Mouse (Mus musculus): Measurements from ENCODE around the gene Csrnp3. TPM values are rescaled to one million over a fixed set of nuclear protein-coding genes. Genes with fewer than 3 reads are reported as not detected.

Gene Csrnp3
- total and polyA plus RNA-seq, 2 experiments = not detected

DNA sequence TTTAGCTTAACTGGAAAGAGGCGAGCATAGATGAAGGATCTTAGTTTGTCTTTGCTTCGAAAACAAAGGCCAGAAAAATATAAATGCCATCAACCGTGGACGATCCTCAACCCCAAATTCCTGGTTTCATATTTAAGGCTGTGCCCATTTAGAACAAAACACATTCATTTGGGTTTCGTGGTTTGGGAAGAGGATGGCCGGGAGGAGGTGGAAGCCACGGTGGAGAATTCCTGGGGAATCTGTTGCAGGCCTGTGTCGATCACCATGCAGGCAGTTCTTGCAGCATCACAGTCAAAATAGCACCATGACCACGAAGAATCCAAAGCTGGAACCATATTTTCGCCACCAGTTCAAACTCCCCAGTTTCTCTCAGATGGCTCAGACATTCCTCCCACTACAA is 217.7 kb downstream of the Csrnp3 start:
- no peak overlapping the region for H3K27ac ChIP-seq (replicated peaks; ENCODE audit: insufficient read depth, low read depth, low read length)
- TF ChIP-seq POLR2A (IDR thresholded peaks at IDR 0.05; ENCODE audit: extremely low read depth, insufficient read depth, low read length) (no peak), CTCF (IDR thresholded peaks at IDR 0.05; ENCODE audit: low read depth, low read length) (no peak)
- H3K9ac ChIP-seq (ENCODE audit: low read depth, low read length) = no peak overlapping the region
- WGBS = 82% methylated on average over 10 of the region's 10 CpGs
- no peaks in the 10 kb centered on the region for H3K4me1 ChIP-seq (ENCODE audit: control insufficient read depth, insufficient read depth, low read length)
- H3K79me2 ChIP-seq (ENCODE audit: control insufficient read depth, insufficient read depth, low read length) = no peaks in the 10 kb centered on the region
- no peak overlapping the region for H3K4me3 ChIP-seq (ENCODE audit: insufficient read depth, low read depth, low read length)
- H3K36me3 ChIP-seq (ENCODE audit: control insufficient read depth, insufficient read depth, low read length) = no peaks in the 10 kb centered on the region
- no peak for DNase-seq (ENCODE audit: extremely low read depth, low read depth, low spot score)
- H3K27me3 ChIP-seq (ENCODE audit: control insufficient read depth, insufficient read depth, low read length) = no peaks in the 10 kb centered on the region

DNA sequence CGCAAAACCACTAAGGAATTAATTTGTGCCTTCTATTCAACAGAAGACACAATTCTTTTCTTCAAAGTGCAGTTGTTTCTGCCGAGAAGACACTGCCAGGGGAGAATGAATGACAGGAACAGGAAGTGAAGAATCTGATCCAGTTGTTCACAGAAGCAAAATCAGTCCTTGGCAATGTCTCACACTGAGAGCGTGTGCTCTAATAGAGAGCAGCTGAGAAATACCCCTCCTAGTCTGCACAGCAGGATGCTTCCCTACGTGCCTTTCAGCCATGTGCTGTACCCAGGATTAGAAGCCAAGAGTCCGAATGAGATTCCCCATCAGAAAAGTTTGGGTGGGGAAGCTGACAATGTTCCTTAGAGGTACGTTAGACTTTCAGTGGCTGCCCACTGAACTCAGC is 223.9 kb downstream of the Csrnp3 start:
- no peak overlapping the region for H3K9ac ChIP-seq (ENCODE audit: low read depth, low read length)
- no peaks in the 10 kb centered on the region for H3K27me3 ChIP-seq (ENCODE audit: control insufficient read depth, insufficient read depth, low read length)
- H3K4me1 ChIP-seq (ENCODE audit: control insufficient read depth, insufficient read depth, low read length) = no peaks in the 10 kb centered on the region
- no peak for TF ChIP-seq CTCF (IDR thresholded peaks at IDR 0.05; ENCODE audit: low read depth, low read length)
- TF ChIP-seq POLR2A (IDR thresholded peaks at IDR 0.05; ENCODE audit: extremely low read depth, insufficient read depth, low read length) = no peak
- DNase-seq (ENCODE audit: extremely low read depth, low read depth, low spot score) = no peak
- H3K4me3 ChIP-seq (ENCODE audit: insufficient read depth, low read depth, low read length) = no peak overlapping the region
- H3K79me2 ChIP-seq (ENCODE audit: control insufficient read depth, insufficient read depth, low read length) = no peaks in the 10 kb centered on the region
- no peaks in the 10 kb centered on the region for H3K36me3 ChIP-seq (ENCODE audit: control insufficient read depth, insufficient read depth, low read length)
- WGBS = 66% methylated on average over 6 of the region's 6 CpGs
- no peak overlapping the region for H3K27ac ChIP-seq (replicated peaks; ENCODE audit: insufficient read depth, low read depth, low read length)

DNA sequence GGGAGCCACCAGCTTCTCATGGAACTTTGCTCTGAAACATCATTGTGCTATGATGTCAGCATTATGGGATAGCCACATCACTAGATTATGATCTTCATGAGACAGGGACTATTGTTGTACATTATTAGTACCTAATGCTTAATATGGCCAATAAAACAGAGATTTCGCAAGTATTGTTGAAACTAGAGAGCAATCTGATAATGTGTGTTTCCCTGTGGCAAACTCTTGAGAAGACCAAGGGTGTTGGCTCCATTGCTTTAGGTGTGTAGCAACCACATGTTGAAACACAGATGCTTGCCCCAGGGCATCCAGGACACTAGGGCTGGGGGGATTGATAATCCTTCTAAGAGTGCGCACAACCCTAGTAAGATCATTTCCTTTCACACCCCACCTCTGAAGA is 235.2 kb downstream of the Csrnp3 start:
- no peak overlapping the region for H3K9ac ChIP-seq (ENCODE audit: low read depth, low read length)
- no peak for TF ChIP-seq POLR2A (IDR thresholded peaks at IDR 0.05; ENCODE audit: extremely low read depth, insufficient read depth, low read length)
- no peak for TF ChIP-seq CTCF (IDR thresholded peaks at IDR 0.05; ENCODE audit: low read depth, low read length)
- no peak overlapping the region for H3K27ac ChIP-seq (replicated peaks; ENCODE audit: insufficient read depth, low read depth, low read length)
- H3K4me3 ChIP-seq (ENCODE audit: insufficient read depth, low read depth, low read length) = no peak overlapping the region
- WGBS = 92% methylated on average over 2 of the region's 2 CpGs
- H3K27me3 ChIP-seq (ENCODE audit: control insufficient read depth, insufficient read depth, low read length) = no peaks in the 10 kb centered on the region
- no peaks in the 10 kb centered on the region for H3K79me2 ChIP-seq (ENCODE audit: control insufficient read depth, insufficient read depth, low read length)
- no peak for DNase-seq (ENCODE audit: extremely low read depth, low read depth, low spot score)
- H3K4me1 ChIP-seq (ENCODE audit: control insufficient read depth, insufficient read depth, low read length) = no peaks in the 10 kb centered on the region
- no peaks in the 10 kb centered on the region for H3K36me3 ChIP-seq (ENCODE audit: control insufficient read depth, insufficient read depth, low read length)

Other genes starting within 250 kb of the Csrnp3 start
- gene Scn2a, start 225.0 kb upstream of the Csrnp3 start, total RNA-seq (2014; rRNA removed) = 0.09 and 0.81 TPM in 2 replicates
- gene Scn2a, start 225.0 kb upstream of the Csrnp3 start, polyA plus RNA-seq (2012; rRNA removed) = 0.02 TPM in 2 replicates